Mouse (Mus musculus) stomach, embryonic 15.5 days (tissue): ENCODE data around the gene Nap1l1. TPM values are rescaled to one million over a fixed set of nuclear protein-coding genes. Genes with fewer than 3 reads are reported as not detected.

Experiments
- ATAC-seq: fragments of 200-750 bp; cut with Nextera tagmentation; 2 replicates; pipeline ENCODE4 v1.8.0; 2017; ENCODE audit warnings: low read depth, moderate number of reproducible peaks, moderate TSS enrichment; ENCODE audit not compliant: insufficient read depth, low FRiP score
- H3K27ac ChIP-seq: fragments of 300-500 bp; sonication (generic); 2 replicates; pipeline ENCODE4 v1.5.1; 2015; ENCODE audit warnings: mild to moderate bottlenecking, inconsistent platforms
- H3K27me3 ChIP-seq: fragments of 300-500 bp; sonication (generic); replicated peaks from 2 replicates; pipeline ENCODE4 v1.6.1; 2015; ENCODE audit warnings: inconsistent platforms
- H3K36me3 ChIP-seq: fragments of 300-500 bp; sonication (generic); 2 replicates; pipeline ENCODE4 v1.6.1; 2015; ENCODE audit warnings: inconsistent platforms
- H3K4me1 ChIP-seq: fragments of 300-500 bp; sonication (generic); 2 replicates; pipeline ENCODE4 v1.6.1; 2015; ENCODE audit warnings: inconsistent platforms
- H3K4me2 ChIP-seq: fragments of 300-500 bp; sonication (generic); 2 replicates; pipeline ENCODE4 v1.6.1; 2015; ENCODE audit warnings: mild to moderate bottlenecking, inconsistent platforms
- H3K4me3 ChIP-seq: fragments of 300-500 bp; sonication (generic); replicated peaks from 2 replicates; pipeline ENCODE4 v1.5.1; 2015; ENCODE audit warnings: inconsistent platforms
- H3K9ac ChIP-seq: fragments of 300-500 bp; sonication (generic); 2 replicates; pipeline ENCODE4 v1.6.1; 2015; ENCODE audit warnings: inconsistent platforms
- H3K9me3 ChIP-seq: fragments of 300-500 bp; sonication (generic); 2 replicates; pipeline ENCODE4 v1.6.1; 2016; ENCODE audit warnings: inconsistent platforms
- WGBS: fragments of 180-500 bp; shearing (Covaris S2); methylation state at CpG from one replicate; pipeline ENCODE4 v1.1.7; 2015; 5-methylcytosine and 5-hydroxymethylcytosine counted together
- polyA plus RNA-seq: library from polyadenylated mRNA; unstranded; fragments of >200 nt; fragmentation: Nextera tagmentation; extraction: Ambion mirVana; gene quantifications from 2 replicates; pipeline ENCODE4 v1.2.1, GENCODE M21; 2015

Nap1l1 gene
- polyA plus RNA-seq, 1 experiment from 2014 or later, result 188 TPM

GRCm38 (mm10) chr10:111459040-111459439, 14.0 kb upstream of the Nap1l1 start:
- ATAC-seq, result no peak

DNA sequence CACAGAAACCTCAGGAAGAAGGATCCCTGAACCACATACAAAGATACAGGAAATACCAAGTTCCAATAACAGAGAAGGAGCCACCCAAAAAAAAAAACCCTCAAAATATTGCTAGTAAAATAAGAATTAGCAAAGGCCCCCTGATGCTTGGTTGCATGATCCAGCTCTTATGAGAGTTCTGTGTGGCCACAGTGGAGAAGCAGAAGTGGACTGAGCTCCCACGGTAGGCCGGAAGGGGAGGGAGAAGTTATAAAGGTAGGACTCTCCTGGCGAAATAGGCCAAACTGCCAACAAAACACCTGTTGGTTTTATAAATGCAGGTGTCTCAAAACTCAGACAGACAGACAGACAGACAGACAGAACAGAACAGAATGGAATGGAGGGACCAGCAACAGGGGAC, 13.1 kb upstream of the Nap1l1 start:
- Histone ChIP-seq H3K9me3 (no peaks in the 10 kb centered on the region), H3K36me3 (no peaks in the 10 kb centered on the region), H3K27ac (no peak overlapping the region), H3K4me2 (no peak overlapping the region), H3K9ac (no peak overlapping the region), H3K27me3 (no peaks in the 10 kb centered on the region), H3K4me3 (no peak overlapping the region), H3K4me1 (no peaks in the 10 kb centered on the region)
- 88% methylated on average over 3 of the region's 3 CpGs for WGBS
- no peak for ATAC-seq

More at GRCm38 (mm10) chr10:111459040-111459439, 14.0 kb upstream of the Nap1l1 start:
- no peak overlapping the region for H3K4me3 ChIP-seq
- no peak overlapping the region for H3K27ac ChIP-seq
- no peak overlapping the region for H3K4me2 ChIP-seq
- H3K36me3 ChIP-seq, result no peaks in the 10 kb centered on the region
- 66% methylated on average over 9 of the region's 9 CpGs for WGBS
- no peaks in the 10 kb centered on the region for H3K9me3 ChIP-seq
- no peaks in the 10 kb centered on the region for H3K27me3 ChIP-seq
- no peaks in the 10 kb centered on the region for H3K4me1 ChIP-seq
- H3K9ac ChIP-seq, result no peak overlapping the region

DNA sequence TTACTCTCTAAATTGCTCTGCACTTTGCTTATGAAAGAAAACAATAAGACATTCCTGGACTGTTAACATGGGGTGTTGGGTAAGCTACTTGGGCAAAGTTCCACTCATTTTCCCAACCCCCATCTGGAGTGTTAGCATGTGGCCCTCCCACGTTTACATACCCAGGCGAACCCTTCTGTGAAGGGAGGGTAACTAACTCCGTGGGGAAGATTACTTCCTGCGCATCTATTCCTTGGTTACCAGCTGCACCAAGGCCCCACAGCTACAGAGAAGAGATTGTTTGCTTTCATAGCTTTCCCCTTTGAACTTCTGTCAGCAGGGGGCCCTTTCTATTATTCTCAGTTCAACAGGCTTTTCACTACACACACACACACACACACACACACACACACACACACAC, 12.6 kb upstream of the Nap1l1 start:
- Histone ChIP-seq H3K4me2 (no peak overlapping the region), H3K36me3 (no peaks in the 10 kb centered on the region), H3K9ac (no peak overlapping the region), H3K4me1 (no peaks in the 10 kb centered on the region), H3K9me3 (no peaks in the 10 kb centered on the region), H3K4me3 (no peak overlapping the region), H3K27ac (no peak overlapping the region), H3K27me3 (no peaks in the 10 kb centered on the region)
- WGBS, result 16% methylated on average over 4 of the region's 4 CpGs
- no peak; the same call in 1 of the 2 replicates for ATAC-seq

DNA sequence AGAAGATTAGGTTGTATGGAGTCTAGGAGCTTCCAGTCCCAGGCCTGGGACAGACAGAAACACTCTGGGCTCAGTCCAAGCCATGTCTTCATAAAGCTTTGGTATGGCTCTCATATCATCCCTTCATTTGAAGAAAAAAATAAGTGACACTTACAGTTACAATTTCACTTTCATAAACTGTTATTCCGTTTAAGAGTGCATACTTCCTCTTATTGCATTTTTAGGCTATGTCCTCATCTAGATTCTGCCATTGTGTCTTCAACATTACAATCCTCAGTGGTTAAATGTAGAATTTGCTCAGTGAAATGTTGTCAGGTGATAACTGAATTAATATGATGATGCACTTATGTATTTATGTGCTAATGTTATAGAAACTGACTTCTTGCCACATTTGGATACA, 8.2 kb upstream of the Nap1l1 start:
- Histone ChIP-seq H3K4me1 (no peaks in the 10 kb centered on the region), H3K4me2 (no peak overlapping the region), H3K27ac (no peak overlapping the region), H3K4me3 (no peak overlapping the region), H3K27me3 (no peaks in the 10 kb centered on the region), H3K9me3 (no peaks in the 10 kb centered on the region), H3K36me3 (no peaks in the 10 kb centered on the region), H3K9ac (no peak overlapping the region)
- WGBS, result 71% methylated on average over 1 of the region's 1 CpGs
- no peak for ATAC-seq

- Histone ChIP-seq H3K36me3 (no peaks in the 10 kb centered on the region), H3K9ac (no peak overlapping the region), H3K4me1 (no peaks in the 10 kb centered on the region), H3K9me3 (no peaks in the 10 kb centered on the region), H3K4me3 (no peak overlapping the region), H3K4me2 (no peak overlapping the region), H3K27me3 (no peaks in the 10 kb centered on the region), H3K27ac (no peak overlapping the region)
- WGBS, result 51% methylated on average over 2 of the region's 2 CpGs
- no peak for ATAC-seq
These were observed 7.6 kb upstream of the Nap1l1 start for GRCm38 (mm10) chr10:111465409-111465808.

GRCm38 (mm10) chr10:111471166-111471565, 1.9 kb upstream of the Nap1l1 start:
- Histone ChIP-seq H3K4me3 (no peak overlapping the region), H3K9me3 (no peaks in the 10 kb centered on the region), H3K4me2 (no peak overlapping the region), H3K9ac (no peak overlapping the region), H3K36me3 (no peaks in the 10 kb centered on the region), H3K27me3 (no peaks in the 10 kb centered on the region), H3K4me1 (peaks cover 12% of the 10 kb centered on the region; the same call in 1 of the 2 replicates), H3K27ac (no peak overlapping the region)
- ATAC-seq, result no peak
- WGBS, result 84% methylated on average over 9 of the region's 9 CpGs

GRCm38 (mm10) chr10:111473511-111474371, 718 bp downstream of the Nap1l1 start:
- under 1% methylated on average over 50 of the region's 58 CpGs for WGBS
- H3K4me1 ChIP-seq, result peaks cover 21% of the 10 kb centered on the region; the same call in 1 of the 2 replicates
- peak overlapping the region; percentile 82 for H3K4me3 ChIP-seq

GRCm38 (mm10) chr10:111476301-111476700, 3.3 kb downstream of the Nap1l1 start:
- Histone ChIP-seq H3K9ac (no peak overlapping the region), H3K27me3 (no peaks in the 10 kb centered on the region), H3K36me3 (no peaks in the 10 kb centered on the region), H3K4me3 (no peak overlapping the region), H3K4me1 (peaks cover 21% of the 10 kb centered on the region; the same call in 1 of the 2 replicates), H3K4me2 (no peak overlapping the region; the same call in 1 of the 2 replicates), H3K9me3 (no peaks in the 10 kb centered on the region), H3K27ac (no peak overlapping the region)
- WGBS, result 39% methylated on average over 4 of the region's 4 CpGs
- no peak for ATAC-seq

More at GRCm38 (mm10) chr10:111473511-111474371, 718 bp downstream of the Nap1l1 start:
- peak overlapping the region; percentile 64 for H3K9ac ChIP-seq
- no peaks in the 10 kb centered on the region for H3K36me3 ChIP-seq
- H3K9me3 ChIP-seq, result no peaks in the 10 kb centered on the region
- peak overlapping the region; percentile 88 for H3K4me2 ChIP-seq
- ATAC-seq, result peak; percentile 77
- peak overlapping the region; percentile 87 for H3K27ac ChIP-seq
- H3K27me3 ChIP-seq, result no peaks in the 10 kb centered on the region

DNA sequence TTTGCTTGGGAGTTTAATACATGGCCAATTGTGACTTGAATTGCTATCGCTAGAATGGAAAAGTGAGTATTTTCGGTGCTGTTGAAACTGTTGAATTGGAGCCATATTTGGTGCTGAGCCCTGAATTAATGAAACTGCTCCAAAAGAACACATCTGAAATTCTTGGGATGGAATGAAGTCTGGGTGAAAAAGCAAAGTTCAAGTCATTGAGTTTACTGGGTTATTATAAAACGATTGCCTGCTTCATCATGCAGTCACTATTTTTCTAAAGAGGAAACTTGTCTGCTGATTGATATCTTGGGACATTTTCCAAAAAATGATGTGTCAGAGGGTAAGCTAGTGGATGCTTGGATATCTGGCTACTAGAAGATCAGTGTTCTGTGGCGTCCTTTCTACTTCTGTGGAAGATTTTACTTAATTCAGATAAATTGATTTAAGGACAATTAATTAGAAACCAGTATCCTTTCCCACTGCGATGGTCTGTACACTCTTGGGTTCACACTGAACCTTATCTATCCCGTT, 4.0 kb downstream of the Nap1l1 start:
- no peak overlapping the region for H3K4me3 ChIP-seq
- no peak overlapping the region for H3K27ac ChIP-seq
- no peaks in the 10 kb centered on the region for H3K27me3 ChIP-seq
- peaks cover 21% of the 10 kb centered on the region; the same call in 1 of the 2 replicates for H3K4me1 ChIP-seq
- H3K9ac ChIP-seq, result no peak overlapping the region
- no peaks in the 10 kb centered on the region for H3K9me3 ChIP-seq
- no peak overlapping the region for H3K4me2 ChIP-seq
- no peaks in the 10 kb centered on the region; the same call in 1 of the 2 replicates for H3K36me3 ChIP-seq
- WGBS, result 72% methylated on average over 6 of the region's 6 CpGs
- no peak for ATAC-seq

GRCm38 (mm10) chr10:111479599-111479998, 6.6 kb downstream of the Nap1l1 start:
- H3K4me3 ChIP-seq, result no peak overlapping the region
- WGBS, result 84% methylated on average over 5 of the region's 5 CpGs
- H3K27ac ChIP-seq, result no peak overlapping the region
- no peak overlapping the region for H3K9ac ChIP-seq
- H3K27me3 ChIP-seq, result no peaks in the 10 kb centered on the region
- no peak overlapping the region for H3K4me2 ChIP-seq
- peaks cover 18% of the 10 kb centered on the region; the same call in 1 of the 2 replicates for H3K4me1 ChIP-seq
- ATAC-seq, result no peak
- peaks cover 6% of the 10 kb centered on the region; the same call in 1 of the 2 replicates for H3K36me3 ChIP-seq
- no peaks in the 10 kb centered on the region for H3K9me3 ChIP-seq

DNA sequence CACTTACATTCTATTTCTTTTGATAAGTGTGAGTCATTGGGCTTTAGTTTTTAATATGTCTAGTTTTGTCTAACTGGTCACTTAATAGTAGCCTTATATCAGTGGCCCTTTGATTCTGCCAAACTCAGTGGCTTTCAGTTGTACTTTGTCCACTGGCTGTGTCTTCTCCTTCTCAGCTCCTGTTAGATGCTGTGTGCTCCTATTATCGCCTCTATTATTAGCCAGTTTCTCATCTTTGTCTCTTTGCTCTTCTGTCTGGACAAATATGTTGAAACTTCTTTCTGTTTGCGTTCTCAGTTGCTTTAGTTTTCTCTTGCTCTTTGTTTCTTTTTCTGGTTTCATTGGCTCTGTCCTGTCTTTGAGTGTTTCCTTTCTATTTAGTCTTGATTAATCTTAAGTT, 9.6 kb downstream of the Nap1l1 start:
- Histone ChIP-seq H3K4me3 (no peak overlapping the region), H3K27me3 (no peaks in the 10 kb centered on the region), H3K9me3 (no peaks in the 10 kb centered on the region), H3K36me3 (peaks cover 21% of the 10 kb centered on the region), H3K27ac (no peak overlapping the region), H3K4me1 (0 out of 2 replicates have a peak, but pooled peaks cover 2% of the 10 kb centered on the region), H3K9ac (no peak overlapping the region), H3K4me2 (no peak overlapping the region)
- ATAC-seq, result no peak
- WGBS, result 92% methylated on average over 2 of the region's 2 CpGs

- H3K4me3 ChIP-seq, result no peak overlapping the region
- no peak overlapping the region for H3K4me2 ChIP-seq
- H3K27me3 ChIP-seq, result no peaks in the 10 kb centered on the region
- 0 out of 2 replicates have a peak, but pooled peaks cover 2% of the 10 kb centered on the region for H3K4me1 ChIP-seq
- no peak for ATAC-seq
- WGBS, result 51% methylated on average over 5 of the region's 5 CpGs
- peaks cover 21% of the 10 kb centered on the region for H3K36me3 ChIP-seq
- H3K27ac ChIP-seq, result no peak overlapping the region
- no peak overlapping the region for H3K9ac ChIP-seq
- H3K9me3 ChIP-seq, result no peaks in the 10 kb centered on the region
These were observed 11.1 kb downstream of the Nap1l1 start for GRCm38 (mm10) chr10:111484079-111484478.
